Mouse (Mus musculus): ENCODE measurements around the gene Zfp369. TPM values are rescaled to one million over a fixed set of nuclear protein-coding genes. Genes with fewer than 3 reads are reported as not detected.
A peak's percentile ranks its signal among the peaks of the same experiment; 100 is the strongest.
"Not testable (repeated sequence)": the region's sequence is repeated elsewhere in the genome, so short reads cannot be mapped to it uniquely, and the experiment has no call there.

Zfp369 gene
- 10 to 100 TPM; 53.9 to 72.1 TPM for total RNA-seq (2021)

DNA sequence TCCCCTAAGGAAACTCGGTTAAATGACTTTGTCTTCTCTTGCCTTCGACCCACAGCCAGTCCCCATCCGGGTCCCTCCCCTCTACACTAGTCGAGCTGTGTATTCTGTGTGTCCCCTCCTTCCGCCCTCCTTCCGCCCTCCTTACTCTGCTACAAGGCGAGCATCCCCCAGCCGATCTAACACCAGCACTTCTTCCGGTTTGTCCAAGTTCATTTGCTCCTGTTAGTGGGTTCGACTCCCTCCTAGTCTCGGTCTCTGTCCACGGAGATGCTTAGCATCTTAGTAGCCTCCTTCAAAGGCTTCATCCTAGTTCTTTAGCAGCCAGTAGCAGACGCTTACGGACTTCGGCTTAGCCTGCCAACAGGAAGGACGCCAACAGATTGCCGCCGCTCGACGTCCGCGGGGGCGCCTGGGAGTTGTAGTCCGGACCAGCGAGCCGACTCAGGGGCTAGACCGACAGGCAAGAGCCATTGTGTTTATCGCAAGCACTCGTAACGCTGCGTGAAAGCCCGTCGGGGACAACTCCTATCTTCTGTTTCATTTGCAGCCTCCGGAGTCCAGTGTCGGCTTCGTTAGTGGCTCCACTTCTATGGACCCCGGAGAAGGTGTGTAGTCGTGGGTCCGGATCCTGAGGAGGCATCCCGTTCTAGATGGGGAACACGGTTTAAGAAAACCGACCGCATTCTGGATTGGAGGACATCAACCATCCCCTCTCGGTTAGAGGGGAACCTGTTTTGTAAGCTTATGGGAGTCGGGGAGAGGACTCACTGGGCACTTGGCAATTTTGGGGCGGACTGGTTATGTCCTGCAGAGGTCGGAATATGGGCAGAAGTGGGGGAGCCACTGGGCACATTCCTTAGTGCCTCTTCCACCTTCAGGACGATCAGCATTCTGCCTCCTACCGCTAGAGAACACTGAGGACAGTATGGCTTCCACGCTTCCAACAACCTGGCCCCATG is at the start of gene Zfp369:
TSS of gene Zfp369 (plus strand) at position 432 of the 959 bp plus-strand sequence.
- intact Hi-C loops (cut with DNase I) = loop anchor here (1.0 kb wide), 1 partner anchor 37 kb away; no protein-coding TSS in a partner anchor
- DNase-seq (ENCODE audit: low spot score in 2 of 2) = peak; percentile 96 to 97

DNA sequence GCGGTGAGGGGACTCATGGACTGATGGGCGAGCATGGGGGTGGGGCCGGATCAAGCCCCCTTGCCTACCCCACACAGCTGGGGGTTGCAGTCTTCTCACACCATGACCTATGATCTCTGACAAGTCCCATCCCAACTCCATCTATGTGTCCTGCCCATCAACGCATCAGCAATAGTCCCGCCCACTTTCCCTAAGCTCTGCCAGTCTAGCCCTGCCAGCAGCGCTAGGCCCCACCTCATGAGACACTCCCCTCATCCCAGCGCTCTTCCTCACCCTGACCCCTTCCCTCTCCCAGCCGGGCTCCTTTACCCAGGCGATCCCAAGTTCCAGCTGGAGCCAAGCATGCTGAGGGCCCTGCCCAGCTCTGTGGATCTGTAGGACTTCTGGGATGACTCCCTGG is 41.4 kb upstream of the Zfp369 start:
- intact Hi-C loops (cut with DNase I) = no loop called here
- DNase-seq (ENCODE audit: low spot score in 2 of 2) = no peak

DNA sequence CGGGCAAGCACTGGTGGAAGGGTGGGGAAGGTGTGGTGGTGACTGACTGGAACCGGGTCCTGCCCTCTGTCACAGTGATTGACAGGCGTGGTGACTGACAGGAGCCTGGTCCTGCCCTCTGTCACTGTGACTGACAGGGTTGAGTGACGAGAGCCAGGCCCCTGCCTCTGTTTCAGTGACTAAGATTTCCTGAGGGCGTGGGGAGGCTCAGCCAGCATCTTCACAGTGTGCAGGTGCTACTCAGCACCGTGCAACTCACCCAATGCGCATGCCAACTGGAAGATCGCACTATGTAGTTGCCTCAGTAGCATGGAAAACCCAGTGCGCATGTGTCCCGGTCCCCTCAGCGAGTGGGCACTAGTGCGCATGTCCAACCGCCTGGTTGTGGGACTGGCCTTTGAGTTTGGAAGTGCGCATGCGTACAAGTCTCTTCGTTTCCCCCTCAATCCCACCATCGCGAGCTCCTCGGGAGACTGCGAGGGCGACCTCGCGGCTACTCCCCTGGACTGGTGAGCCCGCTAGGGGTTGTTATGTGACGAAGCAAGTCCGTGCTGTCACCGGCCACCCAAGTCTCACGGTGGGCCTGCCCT is 38.0 kb upstream of the Zfp369 start:
- intact Hi-C loops (cut with DNase I) = loop anchor here (1.0 to 10.0 kb wide), 4 partner anchors 38 to 926 kb away; partner anchors contain the start of genes Aaed1, Cdk20, Mfsd14b and Zfp369
- DNase-seq (ENCODE audit: low spot score in 2 of 2) = peak; percentile 98

DNA sequence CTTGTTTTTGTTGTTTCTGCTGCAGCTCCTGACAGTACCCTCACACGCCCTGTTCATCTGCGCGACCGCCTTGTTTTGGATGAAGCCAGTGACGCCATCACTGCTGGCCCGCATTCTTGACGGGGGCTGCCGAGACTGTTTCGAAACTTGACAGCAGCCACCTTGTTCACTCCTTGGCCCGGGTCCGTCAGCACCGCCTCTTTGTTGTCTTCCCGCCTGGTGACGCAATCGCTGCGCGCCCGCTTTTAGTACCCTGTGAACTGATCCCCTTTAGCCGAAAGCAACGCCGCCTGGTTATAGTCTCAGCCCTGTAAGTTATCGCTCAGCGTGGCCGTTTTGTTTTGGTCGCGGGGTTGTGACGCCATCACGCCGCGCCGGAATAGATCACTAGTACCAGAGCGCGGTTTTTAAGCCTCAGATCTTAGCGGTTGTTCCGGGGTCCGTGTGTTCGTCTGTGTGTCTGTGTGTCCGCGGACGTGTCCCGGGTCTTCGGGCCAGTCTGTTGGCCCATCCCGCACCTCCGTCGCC is 37.5 kb upstream of the Zfp369 start:
- peak; percentile 95 to 96 for DNase-seq (ENCODE audit: low spot score in 2 of 2)
- intact Hi-C loops (cut with DNase I) = loop anchor here (1.0 to 10.0 kb wide), 4 partner anchors 37 to 926 kb away; partner anchors contain the start of genes Aaed1, Cdk20, Mfsd14b and Zfp369

DNA sequence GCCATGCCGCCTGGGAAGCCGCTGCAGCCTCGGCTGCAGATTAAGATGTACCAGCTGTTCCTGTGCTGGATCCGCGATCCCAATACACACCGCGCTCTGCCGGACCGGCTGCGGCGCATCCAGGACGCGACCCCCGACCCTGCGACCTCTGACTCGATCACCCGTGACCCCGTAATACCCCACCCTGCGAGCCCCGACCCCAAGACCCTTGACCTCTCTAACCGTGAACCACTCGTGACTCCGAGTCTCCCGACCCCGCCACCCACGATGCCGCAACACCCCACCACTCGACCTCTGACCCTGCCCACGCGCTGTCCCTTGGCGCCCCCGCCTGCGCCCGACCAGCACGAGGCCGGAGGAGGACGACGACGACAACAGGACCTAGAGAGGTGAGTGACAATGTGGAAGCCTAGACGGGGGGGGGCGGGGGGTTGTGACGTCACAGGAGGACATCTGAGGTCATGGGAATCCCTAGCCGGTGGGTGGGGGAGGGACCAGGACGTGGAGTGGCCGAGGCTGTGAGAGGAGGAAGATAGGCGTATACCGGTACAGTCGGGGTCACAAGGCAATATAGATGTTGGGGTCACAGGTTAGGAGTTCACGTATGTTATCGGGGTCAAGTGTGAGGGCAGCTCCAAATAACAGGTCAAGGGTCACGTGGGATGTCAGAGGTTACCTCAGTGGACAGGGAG is 36.8 kb upstream of the Zfp369 start:
- DNase-seq (ENCODE audit: low spot score in 2 of 2) = no peak
- intact Hi-C loops (cut with DNase I) = loop anchor here (1.0 to 10.0 kb wide), 4 partner anchors 37 to 927 kb away; partner anchors contain the start of genes Aaed1, Cdk20, Mfsd14b and Zfp369

DNA sequence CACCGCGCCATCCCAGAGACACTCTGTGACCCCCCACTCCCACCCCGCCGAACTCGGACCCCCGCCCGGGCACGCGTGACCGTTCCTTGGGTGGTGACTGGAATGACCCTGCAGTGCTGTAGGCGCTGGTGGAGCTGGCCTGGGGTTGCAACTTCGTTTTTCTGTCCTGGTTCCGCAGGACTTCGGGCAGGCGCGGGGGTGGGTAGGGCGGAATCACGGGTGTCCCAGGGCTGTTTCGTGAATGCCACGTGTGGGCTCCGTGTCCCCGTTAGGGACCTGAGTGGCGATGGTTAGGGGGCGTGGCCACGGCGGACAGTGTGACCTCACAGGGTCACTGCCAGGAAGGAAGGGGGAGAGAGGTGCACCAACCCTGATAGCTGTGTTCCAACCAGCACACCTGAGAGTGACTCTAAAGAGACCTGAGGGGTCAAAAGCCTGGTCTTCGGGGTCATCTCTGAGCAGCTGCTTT is 36.3 kb upstream of the Zfp369 start:
- no peak for DNase-seq (ENCODE audit: low spot score in 2 of 2)
- intact Hi-C loops (cut with DNase I) = loop anchor here (5.0 to 10.0 kb wide), 3 partner anchors 130 to 928 kb away; partner anchors contain the start of genes Aaed1, Cdk20 and Mfsd14b

DNA sequence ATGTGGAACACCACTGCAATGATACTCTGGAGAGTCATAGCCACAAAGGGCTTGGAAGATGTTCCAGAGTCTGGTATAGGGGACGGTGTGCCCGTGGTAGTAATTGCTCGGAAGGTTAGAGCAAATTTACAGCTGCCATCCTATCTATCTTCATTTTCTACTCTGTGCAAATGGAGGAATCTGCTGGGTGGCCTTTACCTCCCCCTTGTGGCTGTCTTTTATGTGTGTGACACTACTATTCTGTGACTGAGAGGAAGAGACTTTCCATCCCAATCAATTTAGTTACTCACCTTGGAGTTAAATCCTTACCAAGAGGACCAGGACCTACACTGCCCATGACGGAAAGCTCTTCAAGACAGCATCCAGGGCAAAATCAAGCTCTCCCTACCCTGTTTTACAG is 35.3 kb upstream of the Zfp369 start:
- DNase-seq (ENCODE audit: low spot score in 2 of 2) = no peak
- intact Hi-C loops (cut with DNase I) = loop anchor here (5.0 to 10.0 kb wide), 3 partner anchors 131 to 928 kb away; partner anchors contain the start of genes Aaed1, Cdk20 and Mfsd14b

DNA sequence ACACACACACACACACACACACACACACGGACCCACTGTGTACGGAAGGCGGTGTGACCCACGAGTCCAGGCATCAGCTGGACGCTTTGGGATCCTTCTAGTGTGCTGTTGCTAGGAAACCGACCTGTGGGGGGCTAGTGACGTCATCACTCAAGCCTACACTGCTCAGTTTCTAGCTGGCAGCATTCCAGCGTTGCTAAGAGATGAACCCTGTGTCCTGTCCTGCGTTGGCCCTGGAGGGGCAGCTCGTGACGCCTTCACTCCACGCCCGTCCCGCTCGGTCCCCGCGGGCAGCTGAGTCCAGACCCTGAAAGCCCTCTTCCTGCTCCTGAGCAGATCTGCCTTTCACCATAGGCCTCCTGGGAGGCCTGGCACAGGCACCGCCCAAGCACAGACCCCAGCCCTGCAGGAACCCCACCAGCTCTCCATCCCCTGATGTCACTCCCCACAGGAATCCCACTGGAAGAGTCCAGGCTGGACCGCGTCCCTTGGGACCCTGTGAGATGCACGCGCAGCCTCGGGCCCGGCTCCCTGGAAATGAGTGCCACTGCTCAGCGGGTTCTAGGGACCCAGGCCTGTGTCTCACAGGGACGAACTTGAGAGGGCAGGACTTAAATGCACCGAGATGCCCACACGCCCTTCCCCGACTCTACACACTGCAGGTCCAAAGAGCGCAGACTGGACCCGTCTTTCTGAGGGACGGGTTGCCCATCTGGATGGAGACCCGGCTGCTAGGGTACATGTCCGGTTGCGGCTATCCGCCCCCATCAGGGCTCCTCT is 20.2 kb upstream of the Zfp369 start:
- peak; percentile 83 to 84 for DNase-seq (ENCODE audit: low spot score in 2 of 2)
- intact Hi-C loops (cut with DNase I) = no loop called here

DNA sequence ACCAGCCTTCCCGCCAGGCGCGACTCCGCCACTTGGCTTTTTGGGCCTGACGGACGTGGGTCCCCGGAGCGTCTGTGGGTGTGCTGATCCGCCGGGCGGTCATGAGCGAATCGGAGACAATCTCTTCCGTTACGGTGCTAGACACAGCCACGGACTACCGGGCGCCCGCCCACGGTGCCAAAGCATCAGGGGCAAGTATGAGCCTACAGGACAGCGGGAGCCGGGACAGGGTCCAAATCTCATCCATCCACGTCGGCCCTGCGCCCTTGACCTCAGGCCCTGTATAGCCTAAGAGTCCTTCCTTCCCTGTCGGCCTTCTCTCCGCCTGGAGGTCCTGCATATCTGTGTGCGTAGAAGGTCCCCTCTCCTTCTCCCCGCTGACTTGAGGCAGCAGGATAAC is 19.4 kb upstream of the Zfp369 start, which contains the start of gene Gm10775:
TSS of gene Gm10775 (plus strand) at position 301 of the 400 bp plus-strand sequence.
- intact Hi-C loops (cut with DNase I) = no loop called here
- DNase-seq (ENCODE audit: low spot score in 2 of 2) = no peak

DNA sequence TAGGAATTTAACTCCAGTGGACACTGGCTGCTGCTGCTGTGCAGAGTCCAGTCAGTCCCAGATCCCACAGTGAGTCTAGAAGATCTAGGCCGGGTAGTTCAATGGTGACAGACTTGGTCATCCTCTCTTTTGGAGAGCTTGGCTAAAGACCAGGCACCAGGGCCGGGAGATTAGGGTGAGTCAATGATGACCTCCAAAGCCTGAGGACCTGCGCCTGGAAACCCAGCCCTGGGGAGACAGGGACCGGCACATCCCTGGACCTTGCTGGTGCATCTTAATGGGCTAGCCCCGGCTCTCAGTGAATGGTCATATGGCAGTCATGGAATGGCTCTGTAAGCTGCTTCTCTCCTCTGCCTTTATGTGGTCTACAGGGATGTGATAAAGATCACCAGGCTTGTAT is 16.5 kb upstream of the Zfp369 start:
- DNase-seq (ENCODE audit: low spot score in 2 of 2) = no peak

DNA sequence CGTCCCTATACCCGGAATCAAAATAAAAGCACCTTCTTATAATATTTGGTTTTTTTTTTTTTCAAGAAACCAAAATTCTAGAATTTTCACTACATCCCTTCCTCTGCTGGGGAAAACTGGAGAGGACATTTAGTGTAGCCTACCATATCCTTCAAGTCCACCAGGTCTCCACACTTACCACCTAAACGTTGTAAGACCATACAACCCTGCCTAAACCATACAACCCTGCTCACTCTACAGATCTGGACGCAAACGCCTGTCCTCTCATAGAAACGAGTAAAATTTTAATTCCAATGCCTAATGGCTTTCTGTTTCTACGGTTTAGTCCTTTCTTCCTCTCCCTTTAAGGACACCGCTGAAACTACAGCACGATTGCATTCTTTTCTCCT is 626 bp upstream of the Zfp369 start:
- intact Hi-C loops (cut with DNase I) = loop anchor here (1.0 kb wide), 1 partner anchor 37 kb away; no protein-coding TSS in a partner anchor
- DNase-seq (ENCODE audit: low spot score in 2 of 2) = no peak

More for the DNA sequence above, 16.5 kb upstream of the Zfp369 start:
- intact Hi-C loops (cut with DNase I) = no loop called here

DNA sequence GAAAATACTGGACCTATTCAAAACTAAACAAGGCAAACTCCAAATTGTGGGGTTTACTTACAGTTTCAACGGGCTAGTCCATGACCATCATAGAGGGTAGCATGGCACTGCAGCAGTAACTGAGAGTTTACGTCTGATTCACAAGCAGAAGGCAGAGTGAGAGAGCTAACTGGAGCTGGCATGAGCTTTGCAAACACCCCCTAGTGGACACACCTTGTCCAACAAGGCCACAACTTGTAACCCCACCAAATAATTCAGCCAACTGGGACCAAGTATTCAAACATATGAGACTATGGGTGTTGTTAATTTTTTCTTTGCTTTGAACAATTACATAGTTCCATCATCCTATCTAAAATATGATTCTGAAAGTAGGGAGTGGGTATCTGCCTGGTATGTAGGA is 8.2 kb downstream of the Zfp369 start:
- no peak for DNase-seq (ENCODE audit: low spot score in 2 of 2)
- intact Hi-C loops (cut with DNase I) = no loop called here

DNA sequence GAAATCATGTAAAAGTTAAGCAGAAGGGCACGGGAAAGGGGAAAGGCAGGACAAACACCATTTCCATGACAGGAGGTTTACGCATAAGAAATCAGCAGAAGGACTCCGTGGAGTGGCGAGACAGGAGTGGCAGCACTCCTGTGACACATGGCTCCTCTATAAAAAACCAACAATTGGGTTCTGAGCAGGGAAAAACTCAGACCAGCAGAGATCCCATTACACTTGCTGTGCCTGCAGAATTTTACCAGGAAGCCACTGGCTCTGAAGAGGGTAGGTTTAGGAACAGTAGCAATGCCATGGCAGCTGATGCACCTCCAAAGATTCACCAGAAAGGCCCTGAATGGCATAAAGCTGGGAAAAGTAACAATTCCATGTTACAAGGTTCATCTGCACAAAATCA is 17.7 kb downstream of the Zfp369 start:
- intact Hi-C loops (cut with DNase I) = no loop called here
- DNase-seq (ENCODE audit: low spot score in 2 of 2) = no peak

DNA sequence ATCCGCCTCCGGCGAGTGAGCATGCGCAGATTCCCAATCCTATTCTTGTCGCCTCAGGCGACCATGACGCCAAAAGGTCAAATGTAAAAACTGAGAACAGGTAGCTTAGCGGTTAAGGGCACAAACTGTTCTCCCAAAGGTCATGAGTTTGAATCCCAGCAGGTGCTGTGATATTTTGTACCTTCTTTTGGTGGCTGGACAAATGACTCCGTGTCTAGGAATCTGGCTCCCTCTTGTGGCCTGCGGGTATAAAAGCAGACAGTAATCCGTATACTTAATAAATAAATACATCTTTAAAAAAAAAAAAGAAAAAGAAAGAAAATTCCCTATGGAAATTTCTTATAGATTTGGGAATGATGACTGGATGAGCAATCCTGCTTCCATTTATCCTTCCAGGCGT is 32.2 kb downstream of the Zfp369 start:
- peak in 1 of 2 experiments; percentile 23 for DNase-seq (ENCODE audit: low spot score in 2 of 2)
- intact Hi-C loops (cut with DNase I) = not testable (repeated sequence)

DNA sequence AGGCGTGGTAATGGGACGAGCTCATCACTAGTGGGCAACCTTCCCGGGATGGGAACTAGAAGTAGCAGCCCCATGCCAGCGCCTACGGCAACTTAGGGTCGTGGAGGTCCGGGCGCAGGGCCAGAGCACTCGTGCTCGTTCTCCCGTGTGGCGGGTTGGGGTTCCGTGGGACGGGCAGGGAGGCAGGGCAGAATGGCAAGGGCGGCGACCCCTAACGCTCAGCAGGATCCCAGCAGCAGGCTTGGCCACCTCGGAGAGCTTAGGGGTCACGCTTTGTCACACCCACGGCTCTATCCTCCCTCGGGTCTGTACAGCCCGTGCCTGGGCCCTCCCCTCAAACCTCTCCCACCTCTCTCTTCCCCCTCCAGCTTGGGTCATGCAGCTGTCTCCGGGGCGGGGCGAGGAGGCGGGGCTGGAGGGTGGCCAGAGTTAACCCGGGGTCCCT is 32.7 kb downstream of the Zfp369 start:
- intact Hi-C loops (cut with DNase I) = no loop called here
- no peak for DNase-seq (ENCODE audit: low spot score in 2 of 2)

DNA sequence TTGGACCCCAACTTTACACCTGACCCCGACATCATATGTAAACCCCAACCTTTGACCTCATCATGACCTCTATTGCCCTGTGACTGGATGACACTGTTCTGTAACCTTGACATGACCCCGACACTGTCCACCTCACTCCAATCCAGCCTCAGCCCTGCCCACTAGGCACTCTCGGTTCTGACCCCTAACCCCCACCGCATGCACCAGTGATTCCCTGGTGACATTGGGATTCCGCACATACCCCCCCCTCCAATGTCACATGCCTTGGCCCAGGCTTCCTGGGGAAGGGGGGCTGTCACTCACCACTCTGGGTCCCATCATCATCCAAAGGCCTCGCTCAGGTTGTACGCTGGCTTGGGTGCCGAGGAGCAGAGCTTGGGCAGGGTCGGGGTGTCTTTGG is 33.2 kb downstream of the Zfp369 start:
- DNase-seq (ENCODE audit: low spot score in 2 of 2) = no peak
- intact Hi-C loops (cut with DNase I) = no loop called here

DNA sequence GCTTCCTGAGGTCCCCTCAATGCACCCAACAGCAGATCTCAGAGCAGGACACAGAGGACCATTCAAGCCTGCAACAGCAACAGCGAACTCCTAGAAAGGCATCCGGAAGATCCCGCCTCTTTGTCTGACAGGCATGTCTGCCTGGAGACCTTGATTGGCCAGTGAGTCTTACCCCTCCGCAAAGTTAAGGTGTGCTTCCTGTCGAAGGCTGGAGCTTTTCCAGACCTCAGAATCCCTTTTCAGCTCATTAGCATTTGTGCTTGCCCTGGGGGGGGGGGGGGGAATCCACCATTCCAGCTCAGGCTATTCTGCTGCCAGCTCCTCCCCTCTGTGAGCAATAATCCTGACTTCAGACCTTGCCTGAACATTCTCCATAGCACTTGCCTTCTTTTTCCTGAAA is 69.9 kb downstream of the Zfp369 start:
- intact Hi-C loops (cut with DNase I); DNase-seq (ENCODE audit: low spot score in 2 of 2): not testable (repeated sequence)

DNA sequence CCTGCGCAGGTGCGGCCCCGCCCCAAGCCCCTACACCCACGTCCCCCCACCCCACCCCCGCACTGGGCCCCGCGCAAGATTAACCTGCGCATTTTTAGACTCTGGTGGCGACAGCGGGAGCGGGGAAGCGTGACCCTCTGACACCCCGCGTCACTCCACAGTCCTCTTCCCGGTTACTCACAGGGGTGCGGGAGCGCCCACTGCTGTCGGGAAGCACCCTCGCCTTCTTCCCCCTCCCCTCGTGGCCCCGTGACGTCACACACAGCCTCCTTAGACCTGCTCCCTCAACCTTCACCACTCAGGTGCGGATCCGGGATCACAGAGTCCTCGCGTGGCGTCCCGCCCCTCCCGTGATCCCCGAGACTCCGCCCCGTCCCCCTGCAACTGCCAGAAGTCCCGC is 73.2 kb downstream of the Zfp369 start:
- intact Hi-C loops (cut with DNase I); DNase-seq (ENCODE audit: low spot score in 2 of 2): not testable (repeated sequence)

Measured in left cerebral cortex, postnatal 36 days (tissue).